Mouse (Mus musculus): ENCODE data around the gene Insm1.

The Insm1 gene

GRCm38 (mm10) chr2:146224141-146224540 lies 2.4 kb downstream of the Insm1 start:
- no peak for DNase-seq (ENCODE audit: low spot score)

GRCm38 (mm10) chr2:146225818-146226217 lies 4.1 kb downstream of the Insm1 start:
- no peak for DNase-seq (ENCODE audit: low spot score)

- DNase-seq (ENCODE audit: low spot score), result no peak
Observed at GRCm38 (mm10) chr2:146226484-146226883, 4.8 kb downstream of the Insm1 start.

- no peak for DNase-seq (ENCODE audit: low spot score)
Observed at GRCm38 (mm10) chr2:146227646-146228045, 5.9 kb downstream of the Insm1 start.

- no peak for DNase-seq (ENCODE audit: low spot score)
Observed at GRCm38 (mm10) chr2:146228435-146228834, 6.7 kb downstream of the Insm1 start.

GRCm38 (mm10) chr2:146231485-146231884 lies 9.8 kb downstream of the Insm1 start:
- no peak for DNase-seq (ENCODE audit: low spot score)

- no peak for DNase-seq (ENCODE audit: low spot score)
Observed at GRCm38 (mm10) chr2:146239196-146239747, 17.6 kb downstream of the Insm1 start.

GRCm38 (mm10) chr2:146244049-146244448 lies 22.3 kb downstream of the Insm1 start:
- no peak for DNase-seq (ENCODE audit: low spot score)

- DNase-seq (ENCODE audit: low spot score), result no peak
Observed at GRCm38 (mm10) chr2:146245401-146245800, 23.7 kb downstream of the Insm1 start.

GRCm38 (mm10) chr2:146246409-146247075 lies 24.8 kb downstream of the Insm1 start:
- DNase-seq (ENCODE audit: low spot score), result no peak

- no peak for DNase-seq (ENCODE audit: low spot score)
Observed at GRCm38 (mm10) chr2:146247576-146247975, 25.9 kb downstream of the Insm1 start.

GRCm38 (mm10) chr2:146249033-146249432 lies 27.3 kb downstream of the Insm1 start:
- no peak for DNase-seq (ENCODE audit: low spot score)

- DNase-seq (ENCODE audit: low spot score), result no peak
Observed at GRCm38 (mm10) chr2:146250236-146250904, 28.6 kb downstream of the Insm1 start.

GRCm38 (mm10) chr2:146254387-146254786 lies 32.7 kb downstream of the Insm1 start:
- DNase-seq (ENCODE audit: low spot score), result no peak

- no peak for DNase-seq (ENCODE audit: low spot score)
Observed at GRCm38 (mm10) chr2:146255636-146256035, 33.9 kb downstream of the Insm1 start.

- peak; percentile 64 for DNase-seq (ENCODE audit: low spot score)
Observed at GRCm38 (mm10) chr2:146256321-146256875, 34.7 kb downstream of the Insm1 start.

- DNase-seq (ENCODE audit: low spot score), result peak; percentile 57
Observed at GRCm38 (mm10) chr2:146257037-146257436, 35.3 kb downstream of the Insm1 start.

- no peak for DNase-seq (ENCODE audit: low spot score)
Observed at GRCm38 (mm10) chr2:146257609-146258008, 35.9 kb downstream of the Insm1 start.

- DNase-seq (ENCODE audit: low spot score), result peak; percentile 78
Observed at GRCm38 (mm10) chr2:146258736-146259469, 37.2 kb downstream of the Insm1 start.

GRCm38 (mm10) chr2:146259787-146260560 lies 38.3 kb downstream of the Insm1 start:
- no peak for DNase-seq (ENCODE audit: low spot score)

- no peak for DNase-seq (ENCODE audit: low spot score)
Observed at GRCm38 (mm10) chr2:146261146-146261545, 39.4 kb downstream of the Insm1 start.

GRCm38 (mm10) chr2:146262215-146262614 lies 40.5 kb downstream of the Insm1 start:
- peak; percentile 60 for DNase-seq (ENCODE audit: low spot score)
